Mouse (Mus musculus): ENCODE data around the gene Gm14443.
"Not testable (repeated sequence)": the region's sequence is repeated elsewhere in the genome, so short reads cannot be mapped to it uniquely, and the experiment has no call there.

Gm14443 gene

DNA sequence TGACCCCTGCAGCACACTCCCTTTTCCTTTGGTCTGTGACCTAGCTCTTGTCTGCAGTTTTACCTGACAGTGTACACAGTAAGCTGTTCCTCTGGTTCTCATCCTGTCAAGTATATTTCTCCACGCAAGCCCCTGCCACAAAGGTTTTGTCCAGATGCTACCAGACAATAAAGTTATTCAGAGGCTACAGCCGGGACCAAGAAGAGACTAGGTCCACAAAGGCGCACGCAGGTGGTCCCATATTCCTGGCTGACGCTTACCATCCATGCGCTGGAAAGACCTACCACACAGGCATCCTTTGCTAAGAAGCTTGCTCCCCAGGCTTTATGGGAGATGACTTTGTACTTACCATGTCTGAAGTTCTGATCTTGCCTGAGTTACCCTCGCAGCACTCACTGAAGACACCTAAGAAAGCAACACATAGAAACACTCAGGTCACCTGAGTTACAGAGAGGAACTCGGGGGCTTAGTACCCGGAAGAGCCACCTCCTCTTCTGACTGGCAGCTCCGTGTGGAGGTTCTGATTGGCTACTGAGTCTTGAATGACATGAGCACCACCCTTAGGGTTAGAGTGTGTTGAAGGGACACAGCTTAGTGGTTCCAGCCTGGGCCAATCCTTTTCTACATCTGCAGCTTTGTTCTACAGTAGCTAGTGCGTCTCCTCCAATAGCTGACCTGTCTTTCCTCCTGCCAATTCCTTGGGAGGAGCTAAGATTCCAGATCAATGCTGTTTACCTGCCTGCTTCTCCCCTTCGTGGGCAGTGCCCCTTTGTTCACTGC is at the start of gene Gm14443:
Gene Gm14443 (minus strand): TSS at position 471 of the 780 bp plus-strand sequence.
- not testable (repeated sequence) for DNase-seq

DNA sequence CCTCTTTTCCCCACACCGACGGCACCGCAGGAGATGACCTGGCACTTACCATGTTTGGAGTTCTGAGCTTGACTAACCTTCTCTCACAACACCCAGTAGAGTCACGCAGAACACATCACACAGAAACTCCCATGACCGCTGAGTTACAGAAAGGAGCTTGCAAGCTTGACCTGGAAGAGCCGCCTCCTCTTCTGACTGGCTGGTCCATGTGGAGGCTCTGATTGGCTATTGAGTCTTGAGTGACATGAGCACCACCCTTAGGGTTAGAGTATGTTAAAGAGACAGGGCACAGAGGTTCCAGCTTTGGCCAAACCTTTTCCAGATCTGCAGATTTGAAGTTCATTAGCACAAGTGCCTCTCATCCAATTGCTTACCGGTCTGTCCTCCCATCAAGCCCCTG is 31.1 kb upstream of the Gm14443 start, which contains the start of gene Gm14391:
Gene Gm14391 (minus strand): TSS at position 186 of the 400 bp plus-strand sequence.
- DNase-seq, result not testable (repeated sequence)

- not testable (repeated sequence) for DNase-seq
Observed at GRCm38 (mm10) chr2:175179008-175179407, 3.3 kb upstream of the Gm14443 start.

DNA sequence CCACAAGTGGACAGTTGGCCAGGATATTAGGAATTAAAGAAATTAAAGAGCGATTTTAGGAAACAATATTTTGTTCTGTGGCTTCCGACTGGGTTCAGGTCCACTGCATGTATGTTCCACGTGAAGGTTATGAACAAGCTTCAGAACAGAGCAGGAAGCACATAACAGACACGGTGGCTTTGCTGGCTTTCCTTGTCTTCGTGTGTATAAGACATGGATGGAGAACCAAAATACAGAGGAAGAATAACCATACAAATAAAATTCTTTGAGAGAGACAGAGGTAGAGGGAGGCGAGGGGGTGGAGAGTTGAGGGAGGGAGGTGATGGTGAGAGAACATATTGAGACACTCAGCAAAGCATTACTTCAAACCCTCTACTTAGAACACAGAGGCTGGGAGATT is 641 bp upstream of the Gm14443 start:
- no peak for DNase-seq

DNA sequence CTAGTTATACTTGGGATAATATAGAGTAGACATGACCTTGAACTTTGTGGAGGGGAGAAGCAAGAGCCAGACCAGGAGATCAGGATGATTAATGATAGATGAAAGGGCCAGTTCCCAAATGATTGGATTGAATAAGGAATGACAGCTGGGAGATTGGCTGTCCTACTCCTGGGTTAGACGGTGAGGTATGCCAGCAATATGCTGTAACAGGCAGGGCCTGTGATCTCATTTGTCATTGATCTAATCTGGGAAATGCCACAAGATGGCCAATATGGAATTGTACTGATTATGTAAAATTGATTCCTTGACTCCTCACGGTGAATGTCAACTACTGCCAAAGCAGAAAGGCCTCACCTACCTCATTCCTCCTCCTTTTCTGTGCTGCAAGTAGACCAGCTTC is 1.6 kb downstream of the Gm14443 start:
- not testable (repeated sequence) for DNase-seq

GRCm38 (mm10) chr2:175172906-175173595 is 2.6 kb downstream of the Gm14443 start:
- DNase-seq, result not testable (repeated sequence)

GRCm38 (mm10) chr2:175172123-175172522 is 3.5 kb downstream of the Gm14443 start:
- DNase-seq, result no peak

DNA sequence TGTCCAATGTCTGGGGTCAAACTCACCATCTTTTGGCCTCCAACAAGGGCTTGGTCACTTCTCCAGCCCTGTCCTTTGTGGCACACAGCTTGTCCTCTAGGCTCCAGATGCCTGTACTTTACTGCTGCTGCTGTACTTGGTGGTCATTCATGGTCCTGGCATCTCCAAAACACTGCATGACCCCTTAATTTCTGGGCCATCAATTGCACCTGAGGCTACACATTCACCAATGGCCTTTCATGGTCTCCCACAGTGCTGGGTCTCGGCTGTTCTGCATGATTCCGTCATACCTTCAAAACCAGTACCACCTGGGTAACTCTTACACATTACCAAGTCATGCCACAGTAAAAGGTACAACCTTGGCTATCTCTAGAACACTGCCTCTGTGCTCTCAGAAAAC is 8.8 kb downstream of the Gm14443 start:
- not testable (repeated sequence) for DNase-seq

DNA sequence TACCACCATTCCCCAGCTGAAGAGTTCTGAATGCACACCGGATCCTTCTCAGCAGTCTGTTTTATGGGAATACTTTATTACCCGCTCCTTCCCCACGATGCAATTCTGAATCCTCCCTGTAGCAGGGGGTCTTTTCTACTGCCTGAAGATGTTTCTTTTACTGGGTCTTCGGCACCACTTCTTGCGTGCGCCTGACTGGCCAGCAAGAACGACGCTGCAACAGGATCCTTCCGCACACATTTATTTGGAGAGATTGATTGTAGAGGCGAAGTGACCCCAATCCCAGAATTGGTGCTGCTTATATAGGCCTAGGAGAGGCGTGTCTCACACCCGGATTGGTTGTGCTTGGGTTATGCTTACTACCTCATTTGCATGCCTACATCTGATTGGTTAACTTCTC is 10.6 kb downstream of the Gm14443 start:
- DNase-seq, result not testable (repeated sequence)

- not testable (repeated sequence) for DNase-seq
Observed at GRCm38 (mm10) chr2:175161438-175161837, 14.2 kb downstream of the Gm14443 start.

DNA sequence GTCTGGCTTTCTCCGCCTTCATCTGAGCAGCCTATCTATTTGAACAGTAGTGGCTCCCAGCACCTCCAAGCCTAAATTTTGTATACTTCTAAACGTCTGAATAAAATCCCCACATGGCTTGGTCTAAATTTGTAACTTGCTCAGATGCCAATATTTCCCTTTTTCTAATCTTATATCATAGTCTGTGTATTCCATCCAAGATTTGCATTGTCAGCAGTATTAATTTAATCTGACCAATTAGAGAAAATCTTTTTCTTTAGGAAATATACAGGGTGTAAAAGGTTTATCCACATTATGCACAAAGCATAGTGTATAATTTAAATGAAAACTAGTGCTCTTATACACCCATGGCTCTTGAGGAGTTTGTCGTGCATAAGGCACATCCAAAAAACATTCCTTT is 17.0 kb downstream of the Gm14443 start:
- DNase-seq, result no peak

- no peak for DNase-seq
Observed at GRCm38 (mm10) chr2:175156696-175157095, 19.0 kb downstream of the Gm14443 start.

DNA sequence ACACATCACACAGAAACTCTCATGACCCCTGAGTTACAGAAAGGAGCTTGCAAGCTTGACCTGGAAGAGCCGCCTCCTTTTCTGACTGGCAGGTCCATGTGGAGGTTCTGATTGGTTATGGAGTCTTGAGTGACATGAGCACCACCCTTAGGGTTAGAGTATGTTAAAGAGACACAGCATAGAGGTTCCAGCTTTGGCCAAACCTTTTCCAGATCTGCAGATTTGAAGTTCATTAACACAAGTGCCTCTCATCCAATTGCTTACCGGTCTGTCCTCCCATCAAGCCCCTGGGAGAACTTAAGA is 33.7 kb downstream of the Gm14443 start, which contains the start of gene Gm14399:
Gene Gm14399 (minus strand): TSS at position 20 of the 303 bp plus-strand sequence.
- not testable (repeated sequence) for DNase-seq

DNA sequence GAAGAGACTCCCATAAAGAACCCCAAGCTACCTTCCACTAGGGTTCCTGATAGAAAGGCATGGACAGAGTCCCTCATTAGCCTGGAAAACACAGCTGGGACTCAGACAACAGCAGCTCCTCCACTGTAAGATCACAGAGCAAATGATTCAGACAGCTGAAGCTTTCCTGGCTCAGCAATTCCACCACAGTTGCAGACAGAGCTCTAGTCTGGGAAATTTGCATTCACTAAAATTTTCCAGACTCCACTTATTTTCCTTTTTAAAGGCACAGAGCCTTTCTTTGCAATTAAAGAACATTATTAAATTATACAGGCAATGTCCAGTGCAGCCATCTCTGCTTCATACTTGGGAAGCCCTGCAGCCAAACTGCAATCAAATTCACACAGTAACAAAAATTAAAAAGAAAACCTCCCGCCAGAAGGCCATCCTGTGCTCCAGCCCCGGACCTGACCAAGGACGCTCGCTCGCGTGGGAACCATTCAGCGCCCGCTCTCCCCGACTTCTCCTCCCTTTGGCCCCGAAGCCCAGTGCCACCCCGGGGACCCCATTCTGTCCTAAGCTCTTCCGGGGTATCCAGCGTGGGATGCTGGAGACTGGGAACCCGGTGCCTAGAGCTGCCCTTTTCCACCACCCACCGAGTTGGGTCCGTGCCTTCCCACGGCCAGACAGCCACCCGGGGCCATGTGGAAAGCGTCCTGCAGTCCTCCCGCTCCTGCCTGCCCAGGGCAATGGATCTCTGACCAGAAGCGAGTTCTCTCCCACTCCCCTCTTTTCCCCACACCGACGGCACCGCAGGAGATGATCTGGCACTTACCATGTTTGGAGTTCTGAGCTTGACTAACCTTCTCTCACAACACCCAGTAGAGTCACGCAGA is 34.3 kb downstream of the Gm14443 start:
- peak; percentile 0 for DNase-seq

GRCm38 (mm10) chr2:175140624-175141023 is 35.0 kb downstream of the Gm14443 start:
- DNase-seq, result not testable (repeated sequence)

All from embryo, embryonic 11 days (tissue).